Mouse (Mus musculus): ENCODE measurements around the gene Btbd35f5. TPM values are rescaled to one million over a fixed set of nuclear protein-coding genes. Genes with fewer than 3 reads are reported as not detected.

The Btbd35f5 gene
- polyA plus RNA-seq (2014; fragmentation: Illumina TruSeq; extraction: RNeasy Lipid Tissue Mini Kit (QIAGEN cat#74804); ENCODE audit: low read depth, low replicate concordance), result 6.3 TPM

GRCm38 (mm10) chrX:32973597-32973996 is at the start of gene Btbd35f5:
Gene Btbd35f5, plus strand, starts transcription at chrX:32973897.

GRCm38 (mm10) chrX:32941468-32941867 is 32.2 kb upstream of the Btbd35f5 start, which contains the start of gene Gm21789:
Gene Gm21789, plus strand, starts transcription at chrX:32941768.

Other genes with a start within 250 kb of the Btbd35f5 start
- 9.9 TPM for gene Btbd35f21, start 247.8 kb upstream of the Btbd35f5 start, polyA plus RNA-seq (2014; fragmentation: Illumina TruSeq; extraction: RNeasy Lipid Tissue Mini Kit (QIAGEN cat#74804); ENCODE audit: low read depth, low replicate concordance)
- gene Btbd35f30, start 79.3 kb upstream of the Btbd35f5 start, polyA plus RNA-seq (2014; fragmentation: Illumina TruSeq; extraction: RNeasy Lipid Tissue Mini Kit (QIAGEN cat#74804); ENCODE audit: low read depth, low replicate concordance), result 3.6 TPM
- gene Gm21789, start 32.1 kb upstream of the Btbd35f5 start, polyA plus RNA-seq (2014; fragmentation: Illumina TruSeq; extraction: RNeasy Lipid Tissue Mini Kit (QIAGEN cat#74804); ENCODE audit: low read depth, low replicate concordance), result 1.1 TPM

Measured in testis, adult 10 weeks (tissue).